8 mouse cellular contexts compared by ENCODE assay signal in the genomic region with DNA sequence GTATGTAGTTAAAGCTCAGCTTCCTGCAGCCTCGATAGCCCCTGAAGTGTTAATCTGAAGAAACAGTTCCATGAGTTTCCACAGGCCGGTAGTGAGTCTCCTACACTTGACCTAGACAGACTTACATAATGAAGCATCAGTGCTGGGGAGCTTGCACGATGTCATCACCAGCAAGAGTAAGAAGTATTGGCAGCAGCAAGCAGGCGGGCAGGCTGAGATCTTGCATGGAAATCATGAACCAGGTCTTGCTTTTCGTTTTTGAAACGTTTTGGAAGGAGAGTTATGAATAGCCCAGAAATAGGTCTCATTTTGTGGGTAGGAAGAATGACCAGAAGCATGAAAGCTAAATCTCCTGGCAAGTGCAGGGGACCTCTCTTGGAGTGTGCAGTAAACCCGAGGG. TPM values are rescaled to one million over a fixed set of nuclear protein-coding genes. Genes with fewer than 3 reads are reported as not detected.
DNase-seq lines count a peak whose midpoint lies in the region; ATAC-seq lines count a peak whose summit lies in the region.

A gene (minus strand): TSS at position 130 of the 400 bp plus-strand sequence.

- ATAC-seq in cerebellum, adult (ENCODE audit: insufficient number of reproducible peaks, low FRiP score, low TSS enrichment) = peak; percentile 83

- no peak for DNase-seq in cerebellum, postnatal 4 days (ENCODE audit: low spot score in 2 of 2)
- DNase-seq in cerebellum, adult 18-20 months = peak; percentile 71 to 72
- DNase-seq in frontal cortex, adult 2 months (ENCODE audit: extremely low spot score in 1 of 2, low spot score in 1 of 2) = peak; percentile 16 to 44
- DNase-seq in left cerebral cortex, postnatal 10 days (ENCODE audit: extremely low spot score in 1 of 2, low spot score in 2 of 2) = no peak
- DNase-seq in retina, embryonic 14.5 days (ENCODE audit: low spot score) = peak; percentile 49
- no peak for DNase-seq in gastrocnemius, postnatal 4 days (ENCODE audit: low spot score in 2 of 2)
- no peak for DNase-seq in c-Kit-positive CD71-positive TER-119-positive erythroid progenitor cells, embryonic 14.5 days (ENCODE audit: low spot score)

- intact Hi-C loops in left cerebral cortex, postnatal 10 days (cut with DNase I) = no loop called here

RNA-seq across cellular contexts. Expression of the gene that starts here (rescaled TPM):
- polyA plus RNA-seq in frontal cortex, adult 2 months (2012; rRNA removed) = 40.7 and 42.5 TPM in 2 replicates
- 10 to 100 TPM; 54.5 to 57.1 TPM for total RNA-seq in left cerebral cortex, postnatal 10 days (2021)
- total RNA-seq in gastrocnemius, postnatal 4 days (2021) = under 1 TPM in 1 of 2 experiments, not detected in 1; 0.07 TPM

Comparison
In these comparisons a context has a peak if more than half of its experiments do, and no peak if none do; other contexts are left out.
1. RNA of the gene that starts here (total RNA-seq): 54.5 to 57.1 TPM in left cerebral cortex, postnatal 10 days; 0.07 TPM in gastrocnemius, postnatal 4 days; every median in the first group is over 10 times any median in the second.
2. DNase-seq: peak in cerebellum, adult 18-20 months (2 of 2), frontal cortex, adult 2 months (2 of 2) and retina, embryonic 14.5 days (single experiment); none in cerebellum, postnatal 4 days (0 of 2), left cerebral cortex, postnatal 10 days (0 of 2), gastrocnemius, postnatal 4 days (0 of 2) and c-Kit-positive CD71-positive TER-119-positive erythroid progenitor cells, embryonic 14.5 days (single experiment).